Mouse (Mus musculus): ENCODE measurements at regions not wholly inside any gene's neighbourhood (a gene's known extent, or its start where the extent isn't known, plus 50 kb on each side); places are given as distances from the start of the nearest gene placed in this dataset.

DNA sequence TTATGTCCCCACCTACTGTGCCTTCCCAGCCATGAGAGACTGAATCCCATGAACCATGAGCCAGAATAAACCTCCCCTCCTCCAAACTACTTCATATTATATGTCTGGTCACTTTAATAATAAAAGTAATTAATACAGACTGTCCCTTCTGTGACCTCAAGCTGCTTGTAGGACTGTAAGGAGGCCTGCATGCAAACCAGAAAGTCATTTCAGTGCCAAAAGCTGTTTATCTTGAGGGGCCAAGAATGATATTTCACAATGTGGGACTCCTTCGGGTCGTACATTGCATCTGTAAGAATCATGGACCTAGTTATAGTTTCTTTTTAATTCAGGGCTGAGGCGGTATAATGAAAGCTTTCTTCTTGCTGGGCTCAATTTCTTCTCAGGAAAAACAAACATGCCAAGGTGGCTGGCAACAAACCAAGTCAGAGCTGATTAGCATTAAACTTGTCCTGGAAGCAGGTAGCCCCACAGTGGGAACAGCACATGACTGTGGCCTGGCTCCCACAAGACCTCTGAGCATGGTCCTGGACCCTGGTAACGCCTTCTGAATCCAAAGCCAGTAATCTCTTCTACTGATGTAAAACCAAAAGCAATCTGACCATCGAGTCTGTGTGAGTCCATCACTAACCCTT, 162.3 kb upstream of the Hnrnpa3 start:
- TF ChIP-seq CTCF (IDR thresholded peaks at IDR 0.05; ENCODE audit: borderline replicate concordance, control insufficient read depth, extremely low read depth, insufficient read depth, low read length, poor library complexity) (no peak), POLR2A (IDR thresholded peaks at IDR 0.05; ENCODE audit: control insufficient read depth, extremely low read depth, insufficient read depth, low read length, poor library complexity) (no peak)
